Mouse (Mus musculus) G1E-ER4 (cell line): ENCODE measurements around the gene Gm28048. TPM values are rescaled to one million over a fixed set of nuclear protein-coding genes. Genes with fewer than 3 reads are reported as not detected.

Source experiments
- GATA1 ChIP-seq: IDR thresholded peaks from one replicate; pipeline ENCODE4 v1.8.0; 2012; ENCODE audit warnings: low read length, inconsistent platforms
- polyA plus RNA-seq: library from polyadenylated mRNA; stranded (reverse); fragments of >175 nt; gene quantifications from 2 replicates; pipeline ENCODE4 v1.2.3, GENCODE M21; 2012

Gm28048 gene
- polyA plus RNA-seq, 1 experiment, result not detected

- TF ChIP-seq GATA1, result no peak
Observed at GRCm38 (mm10) chr11:22972746-22973526, 9.0 kb downstream of the Gm28048 start.

- peak; percentile 98 for TF ChIP-seq GATA1
Observed at GRCm38 (mm10) chr11:22971835-22972709, 9.8 kb downstream of the Gm28048 start, which contains the start of gene Zrsr1. Gene Zrsr1 (plus strand): TSS chr11:22972005.

GRCm38 (mm10) chr11:22970546-22970945, 11.3 kb downstream of the Gm28048 start:
- TF ChIP-seq GATA1, result no peak

GRCm38 (mm10) chr11:22969486-22969885, 12.4 kb downstream of the Gm28048 start:
- no peak for TF ChIP-seq GATA1

- no peak for TF ChIP-seq GATA1
Observed at GRCm38 (mm10) chr11:22965503-22965902, 16.4 kb downstream of the Gm28048 start.

GRCm38 (mm10) chr11:22964401-22964800, 17.5 kb downstream of the Gm28048 start:
- TF ChIP-seq GATA1, result no peak

- no peak for TF ChIP-seq GATA1
Observed at GRCm38 (mm10) chr11:22962101-22962500, 19.8 kb downstream of the Gm28048 start.

GRCm38 (mm10) chr11:22957791-22958374, 24.0 kb downstream of the Gm28048 start:
- no peak for TF ChIP-seq GATA1

- no peak for TF ChIP-seq GATA1
Observed at GRCm38 (mm10) chr11:22956830-22957229, 25.1 kb downstream of the Gm28048 start.

- TF ChIP-seq GATA1, result no peak
Observed at GRCm38 (mm10) chr11:22956346-22956745, 25.5 kb downstream of the Gm28048 start.

- TF ChIP-seq GATA1, result no peak
Observed at GRCm38 (mm10) chr11:22952668-22953067, 29.2 kb downstream of the Gm28048 start.

- TF ChIP-seq GATA1, result no peak
Observed at GRCm38 (mm10) chr11:22950131-22950530, 31.8 kb downstream of the Gm28048 start.

- no peak for TF ChIP-seq GATA1
Observed at GRCm38 (mm10) chr11:22949101-22949500, 32.8 kb downstream of the Gm28048 start.

GRCm38 (mm10) chr11:22938983-22939382, 42.9 kb downstream of the Gm28048 start:
- no peak for TF ChIP-seq GATA1

- no peak for TF ChIP-seq GATA1
Observed at GRCm38 (mm10) chr11:22937716-22938316, 44.1 kb downstream of the Gm28048 start.
